Mouse (Mus musculus) Patski (cell line): ENCODE data around the gene Mrpl58. TPM values are rescaled to one million over a fixed set of nuclear protein-coding genes. Genes with fewer than 3 reads are reported as not detected.

ENCODE experiments used
- ATAC-seq: fragments of 100-300 bp; one replicate; pipeline ENCODE4 v1.8.0; 2021
- CTCF ChIA-PET: fragments of 350-600 bp; sonication (Branson Sonifier 250); formaldehyde crosslinking; loops from one replicate; lab custom pipeline; 2022; ENCODE audit warnings: inconsistent platforms; lab: Charles Lee
- POLR2A ChIA-PET: fragments of 350-600 bp; sonication (Branson Sonifier 250); formaldehyde crosslinking; loops from one replicate; lab custom pipeline; 2022; ENCODE audit warnings: antibody characterized with exemption, inconsistent platforms; lab: Charles Lee
- DNase-seq: peaks from one replicate; pipeline ENCODE4 v3.0.0-alpha.2; 2011; ENCODE audit warnings: low read depth, low spot score
- H3K27me3 ChIP-seq: fragments of 371-371 bp; one replicate; pipeline ENCODE4 v1.5.1; 2021
- CTCF ChIP-seq: fragments of 100-300 bp; IDR thresholded peaks from one replicate; pipeline ENCODE4 v1.5.1; 2021
- in situ Hi-C: fragments of 300-500 bp; cut with MboI; formaldehyde crosslinking; loops from 3 replicates; pipeline ENCODE4 v1.11.1; 2018; ENCODE audit warnings: low pct_unique_long_range_greater_than_20kb, mixed read lengths
- polyA plus RNA-seq: library from polyadenylated mRNA; unstranded; gene quantifications from one replicate; pipeline ENCODE4 v1.2.3, GENCODE M21; 2021

Mrpl58 gene
- polyA plus RNA-seq, 1 experiment from 2014 or later: 99.9 TPM

- peaks cover 9% of the 10 kb centered on the region for H3K27me3 ChIP-seq
- ATAC-seq: peak; percentile 80
- TF ChIP-seq CTCF: no peak
Observed at GRCm38 (mm10) chr11:115367395-115367944, 36.1 kb upstream of the Mrpl58 start, which contains the start of gene Hid1. Hid1 (minus strand) TSS chr11:115367756.

DNA sequence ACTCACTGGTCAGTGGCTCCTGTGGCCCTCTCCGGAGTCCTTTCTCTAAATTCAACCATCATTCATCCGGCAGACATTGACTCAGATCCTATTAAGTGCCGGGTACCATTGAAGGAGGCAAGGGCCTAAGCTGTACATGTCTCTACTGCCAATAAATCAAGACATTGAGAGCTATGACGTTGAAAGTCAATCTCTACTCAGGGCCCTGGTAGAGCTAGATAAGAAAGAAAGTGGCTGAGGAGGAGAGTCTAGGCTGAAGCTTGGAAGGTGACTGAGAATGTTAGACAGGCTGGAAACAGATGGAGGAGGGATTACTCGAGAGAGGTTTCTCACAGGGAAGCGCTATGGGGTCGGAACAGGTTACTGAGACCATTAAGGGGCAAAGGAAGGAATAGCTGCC lies 33.2 kb upstream of the Mrpl58 start:
- POLR2A ChIA-PET: no interaction called here
- CTCF ChIA-PET: no interaction called here
- TF ChIP-seq CTCF: no peak
- no peak for DNase-seq
- H3K27me3 ChIP-seq: peaks cover 9% of the 10 kb centered on the region
- in situ Hi-C loops: no loop called here
- no peak for ATAC-seq

More at GRCm38 (mm10) chr11:115367395-115367944, 36.1 kb upstream of the Mrpl58 start, which contains the start of gene Hid1:
- no peak for DNase-seq
- in situ Hi-C loops: no loop called here
- ChIA-PET CTCF (interaction anchor here (1.5 to 2.1 kb wide), 2 partner anchors 8 to 45 kb away, joined by 4 to 6 read pairs; partner anchors contain the start of gene Ush1g), POLR2A (interaction anchor here (2.0 kb wide), 1 partner anchor 36 kb away, joined by 4 read pairs; the partner anchor contains the start of gene Mrpl58)

GRCm38 (mm10) chr11:115371354-115371753 lies 32.2 kb upstream of the Mrpl58 start:
- no peak for TF ChIP-seq CTCF
- in situ Hi-C loops: no loop called here
- H3K27me3 ChIP-seq: peaks cover 9% of the 10 kb centered on the region
- CTCF ChIA-PET: no interaction called here
- POLR2A ChIA-PET: no interaction called here
- DNase-seq (no peak), ATAC-seq (no peak)

DNA sequence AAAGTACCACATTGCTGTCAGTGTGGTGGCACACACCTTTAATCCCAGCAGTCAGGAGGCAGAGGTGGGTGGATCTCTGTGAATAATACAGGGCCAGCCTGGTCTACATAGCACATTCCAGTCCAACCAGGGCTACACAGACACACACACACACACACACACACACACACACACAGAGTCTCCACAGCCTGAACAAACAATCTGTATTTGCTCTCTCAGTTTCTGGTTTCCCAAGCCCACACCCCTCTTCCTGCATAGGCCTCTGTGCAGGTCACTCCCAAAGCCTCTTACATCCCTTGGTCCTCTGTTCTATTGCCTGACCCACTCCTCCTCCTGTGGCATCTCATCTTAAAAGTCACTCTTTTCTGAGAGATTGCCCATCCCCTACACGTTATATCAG lies 31.5 kb upstream of the Mrpl58 start:
- ATAC-seq: no peak
- peaks cover 9% of the 10 kb centered on the region for H3K27me3 ChIP-seq
- ChIA-PET POLR2A (no interaction called here), CTCF (no interaction called here)
- in situ Hi-C loops: no loop called here
- no peak for TF ChIP-seq CTCF
- no peak for DNase-seq

- ATAC-seq: no peak
- TF ChIP-seq CTCF: no peak
- H3K27me3 ChIP-seq: peaks cover 9% of the 10 kb centered on the region
- DNase-seq: no peak
- ChIA-PET POLR2A (no interaction called here), CTCF (no interaction called here)
- in situ Hi-C loops: no loop called here
Observed at GRCm38 (mm10) chr11:115372737-115373136, 30.8 kb upstream of the Mrpl58 start.

DNA sequence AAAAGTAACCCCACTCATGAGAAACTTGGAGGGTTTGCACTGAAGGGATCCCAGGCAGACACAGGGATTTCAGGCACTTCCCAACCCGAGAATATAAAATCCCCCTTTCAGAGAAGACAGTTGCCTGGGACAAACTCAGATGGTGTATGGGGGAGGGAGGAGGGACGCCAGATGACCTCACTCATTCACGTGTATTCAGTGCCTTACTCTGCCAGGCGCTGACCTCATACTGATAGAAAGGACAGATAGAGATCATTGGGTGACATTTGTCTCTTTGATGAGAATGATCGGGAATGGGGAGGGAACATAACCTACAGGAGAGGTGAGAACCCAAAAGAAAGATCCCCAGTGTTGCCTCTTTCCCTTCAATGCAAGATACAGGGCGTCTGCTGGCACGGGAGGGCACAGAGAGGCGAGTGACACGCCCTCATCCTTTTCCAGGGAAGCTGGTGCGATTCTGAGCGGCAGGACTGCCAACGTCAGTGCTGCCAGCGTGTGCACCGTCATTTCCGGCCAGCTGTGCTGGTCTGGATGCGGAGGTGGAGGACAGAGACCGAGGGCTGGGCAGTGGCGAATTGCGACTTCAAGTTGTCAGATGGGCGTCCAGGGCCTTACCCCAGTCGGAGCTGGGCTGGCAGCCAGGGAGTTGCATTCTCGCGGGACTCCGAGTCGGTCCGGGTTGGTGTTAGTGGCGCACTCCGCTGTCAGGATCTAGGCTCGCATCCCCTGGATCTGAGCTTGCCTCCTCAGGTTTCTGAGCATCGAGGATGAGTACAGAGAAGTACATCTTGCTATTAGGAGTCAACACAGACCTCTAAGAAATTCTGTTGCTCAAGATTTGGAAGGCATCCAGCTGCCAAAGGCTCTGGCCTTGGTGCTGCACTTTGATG lies 29.5 kb upstream of the Mrpl58 start:
- peak; percentile 77 for ATAC-seq
- TF ChIP-seq CTCF: no peak
- H3K27me3 ChIP-seq: peaks cover 9% of the 10 kb centered on the region
- POLR2A ChIA-PET: no interaction called here
- in situ Hi-C loops: no loop called here
- CTCF ChIA-PET: interaction anchor here (1.2 to 1.3 kb wide), 2 partner anchors 10 to 20 kb away, joined by 3 read pairs; no protein-coding TSS in a partner anchor
- DNase-seq: no peak

- CTCF ChIA-PET: interaction anchor here (1.2 to 1.3 kb wide), 2 partner anchors 9 to 21 kb away, joined by 3 read pairs; no protein-coding TSS in a partner anchor
- TF ChIP-seq CTCF: no peak
- POLR2A ChIA-PET: no interaction called here
- in situ Hi-C loops: no loop called here
- no peak for DNase-seq
- ATAC-seq: peak; percentile 4
- peaks cover 7% of the 10 kb centered on the region for H3K27me3 ChIP-seq
Observed at GRCm38 (mm10) chr11:115374695-115375425, 28.7 kb upstream of the Mrpl58 start.

- CTCF ChIA-PET: no interaction called here
- POLR2A ChIA-PET: interaction anchor here (0.9 kb wide), 1 partner anchor 9 kb away, joined by 3 read pairs; no protein-coding TSS in a partner anchor
- DNase-seq (no peak), ATAC-seq (no peak)
- in situ Hi-C loops: no loop called here
- H3K27me3 ChIP-seq: no peaks in the 10 kb centered on the region
- TF ChIP-seq CTCF: no peak
Observed at GRCm38 (mm10) chr11:115376722-115377121, 26.8 kb upstream of the Mrpl58 start.

DNA sequence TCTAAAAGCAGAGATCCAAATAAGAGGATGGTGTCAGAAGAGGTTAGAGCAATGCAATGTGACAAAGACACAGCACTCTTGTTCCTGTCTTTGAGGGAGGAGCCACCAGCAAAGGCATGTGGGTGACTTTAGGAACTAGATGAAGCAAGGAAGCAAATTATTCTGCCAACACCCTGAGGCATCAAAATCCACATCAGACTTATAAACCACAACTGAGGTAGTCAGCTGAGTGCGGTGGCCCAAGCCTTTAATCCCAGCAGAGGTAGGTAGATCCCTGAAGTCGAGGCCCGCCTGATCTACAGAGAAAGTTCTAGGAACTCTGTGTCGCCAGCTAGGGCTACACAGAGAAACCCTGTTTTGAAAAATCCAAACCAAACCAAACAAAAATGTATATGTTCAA lies 26.3 kb upstream of the Mrpl58 start:
- in situ Hi-C loops: no loop called here
- no peak for TF ChIP-seq CTCF
- ATAC-seq (no peak), DNase-seq (no peak)
- ChIA-PET CTCF (interaction anchor here (1.7 kb wide), 1 partner anchor 9 kb away, joined by 3 read pairs; no protein-coding TSS in a partner anchor), POLR2A (no interaction called here)
- H3K27me3 ChIP-seq: no peaks in the 10 kb centered on the region

- H3K27me3 ChIP-seq: no peaks in the 10 kb centered on the region
- no peak for TF ChIP-seq CTCF
- no peak for ATAC-seq
- ChIA-PET POLR2A (no interaction called here), CTCF (interaction anchor here (1.7 kb wide), 1 partner anchor 9 kb away, joined by 3 read pairs; no protein-coding TSS in a partner anchor)
- no peak for DNase-seq
- in situ Hi-C loops: no loop called here
Observed at GRCm38 (mm10) chr11:115377854-115378253, 25.7 kb upstream of the Mrpl58 start.
